Mouse (Mus musculus): ENCODE results near the gene Traf3. TPM values are rescaled to one million over a fixed set of nuclear protein-coding genes. Genes with fewer than 3 reads are reported as not detected.

Traf3 gene
- 11.6 and 12.2 TPM in 2 replicates for polyA plus RNA-seq (2012; rRNA removed)

- peak within 1 kb of the TSS; percentile 72 for H3K4me3 ChIP-seq (ENCODE audit: insufficient read depth, low read depth, low read length)
- peak; percentile 79 for DNase-seq
- no peaks in the 10 kb centered on the region for H3K27me3 ChIP-seq (replicated peaks; ENCODE audit: control insufficient read depth, insufficient read depth, low read length)
- no peaks in the 10 kb centered on the region for H3K36me3 ChIP-seq (ENCODE audit: control insufficient read depth, insufficient read depth, low read length)
- H3K27ac ChIP-seq (ENCODE audit: insufficient read depth, low read depth, low read length) = peak within 1 kb of the TSS; percentile 12
- H3K4me1 ChIP-seq (ENCODE audit: control insufficient read depth, insufficient read depth, low read length) = peaks cover 3% of the 10 kb centered on the region; the same call in 1 of the 2 replicates
- 8% methylated on average over 92 of the region's 105 CpGs for WGBS
- TF ChIP-seq CTCF (conservative IDR thresholded peaks at IDR 0.05; ENCODE audit: insufficient read depth, insufficient read length, low read depth, low read length) = no peak
- no peak for TF ChIP-seq POLR2A (IDR thresholded peaks at IDR 0.05; ENCODE audit: low read depth, low read length)
These were observed at the start of gene Traf3 for GRCm38 (mm10) chr12:111165831-111166591. TSS of gene Traf3 (plus strand) at chr12:111166370.

- TF ChIP-seq POLR2A (IDR thresholded peaks at IDR 0.05; ENCODE audit: low read depth, low read length) (no peak), CTCF (conservative IDR thresholded peaks at IDR 0.05; ENCODE audit: insufficient read depth, insufficient read length, low read depth, low read length) (no peak)
- DNase-seq = no peak
- 99% methylated on average over 5 of the region's 5 CpGs for WGBS
- Histone ChIP-seq H3K36me3 (ENCODE audit: control insufficient read depth, insufficient read depth, low read length) (no peaks in the 10 kb centered on the region; the same call in 1 of the 2 replicates), H3K4me3 (ENCODE audit: insufficient read depth, low read depth, low read length) (no peak overlapping the region), H3K27ac (ENCODE audit: insufficient read depth, low read depth, low read length) (no peak overlapping the region), H3K27me3 (replicated peaks; ENCODE audit: control insufficient read depth, insufficient read depth, low read length) (no peaks in the 10 kb centered on the region), H3K4me1 (ENCODE audit: control insufficient read depth, insufficient read depth, low read length) (no peaks in the 10 kb centered on the region)
These were observed 46.6 kb upstream of the Traf3 start for GRCm38 (mm10) chr12:111119506-111120085.

- Histone ChIP-seq H3K36me3 (ENCODE audit: control insufficient read depth, insufficient read depth, low read length) (no peaks in the 10 kb centered on the region; the same call in 1 of the 2 replicates), H3K27ac (ENCODE audit: insufficient read depth, low read depth, low read length) (no peak overlapping the region), H3K4me3 (ENCODE audit: insufficient read depth, low read depth, low read length) (no peak overlapping the region), H3K27me3 (replicated peaks; ENCODE audit: control insufficient read depth, insufficient read depth, low read length) (no peaks in the 10 kb centered on the region), H3K4me1 (ENCODE audit: control insufficient read depth, insufficient read depth, low read length) (no peaks in the 10 kb centered on the region)
- TF ChIP-seq POLR2A (IDR thresholded peaks at IDR 0.05; ENCODE audit: low read depth, low read length) (no peak), CTCF (conservative IDR thresholded peaks at IDR 0.05; ENCODE audit: insufficient read depth, insufficient read length, low read depth, low read length) (no peak)
- 90% methylated on average over 9 of the region's 9 CpGs for WGBS
- no peak for DNase-seq
These were observed 45.1 kb upstream of the Traf3 start for GRCm38 (mm10) chr12:111120976-111121645.

- H3K4me3 ChIP-seq (ENCODE audit: insufficient read depth, low read depth, low read length) = no peak overlapping the region
- no peaks in the 10 kb centered on the region for H3K4me1 ChIP-seq (ENCODE audit: control insufficient read depth, insufficient read depth, low read length)
- no peaks in the 10 kb centered on the region for H3K27me3 ChIP-seq (replicated peaks; ENCODE audit: control insufficient read depth, insufficient read depth, low read length)
- DNase-seq = peak; percentile 46
- no peaks in the 10 kb centered on the region for H3K36me3 ChIP-seq (ENCODE audit: control insufficient read depth, insufficient read depth, low read length)
- peak; percentile 84 for TF ChIP-seq CTCF (conservative IDR thresholded peaks at IDR 0.05; ENCODE audit: insufficient read depth, insufficient read length, low read depth, low read length)
- TF ChIP-seq POLR2A (IDR thresholded peaks at IDR 0.05; ENCODE audit: low read depth, low read length) = no peak
- no peak overlapping the region for H3K27ac ChIP-seq (ENCODE audit: insufficient read depth, low read depth, low read length)
These were observed 43.8 kb upstream of the Traf3 start for GRCm38 (mm10) chr12:111122332-111122852.

- DNase-seq = peak; percentile 33
- 76% methylated on average over 14 of the region's 14 CpGs for WGBS
- TF ChIP-seq CTCF (conservative IDR thresholded peaks at IDR 0.05; ENCODE audit: insufficient read depth, insufficient read length, low read depth, low read length) (no peak), POLR2A (IDR thresholded peaks at IDR 0.05; ENCODE audit: low read depth, low read length) (no peak)
- Histone ChIP-seq H3K27me3 (replicated peaks; ENCODE audit: control insufficient read depth, insufficient read depth, low read length) (no peaks in the 10 kb centered on the region), H3K4me1 (ENCODE audit: control insufficient read depth, insufficient read depth, low read length) (no peaks in the 10 kb centered on the region), H3K27ac (ENCODE audit: insufficient read depth, low read depth, low read length) (no peak overlapping the region), H3K36me3 (ENCODE audit: control insufficient read depth, insufficient read depth, low read length) (no peaks in the 10 kb centered on the region), H3K4me3 (ENCODE audit: insufficient read depth, low read depth, low read length) (no peak overlapping the region)
These were observed 41.4 kb upstream of the Traf3 start for GRCm38 (mm10) chr12:111124601-111125260.

- no peaks in the 10 kb centered on the region for H3K36me3 ChIP-seq (ENCODE audit: control insufficient read depth, insufficient read depth, low read length)
- no peaks in the 10 kb centered on the region for H3K27me3 ChIP-seq (replicated peaks; ENCODE audit: control insufficient read depth, insufficient read depth, low read length)
- no peak overlapping the region for H3K27ac ChIP-seq (ENCODE audit: insufficient read depth, low read depth, low read length)
- 57% methylated on average over 6 of the region's 6 CpGs for WGBS
- H3K4me3 ChIP-seq (ENCODE audit: insufficient read depth, low read depth, low read length) = no peak overlapping the region
- peak; percentile 62 for DNase-seq
- H3K4me1 ChIP-seq (ENCODE audit: control insufficient read depth, insufficient read depth, low read length) = no peaks in the 10 kb centered on the region
- TF ChIP-seq CTCF (conservative IDR thresholded peaks at IDR 0.05; ENCODE audit: insufficient read depth, insufficient read length, low read depth, low read length) (no peak), POLR2A (IDR thresholded peaks at IDR 0.05; ENCODE audit: low read depth, low read length) (no peak)
These were observed 40.5 kb upstream of the Traf3 start for GRCm38 (mm10) chr12:111125666-111126065.
